Mouse (Mus musculus) liver, adult 2 months (tissue): ENCODE results near the gene Vmac.

ENCODE experiments used
- CTCF ChIP-seq: fragments of 200-500 bp; IDR thresholded peaks from 2 replicates; pipeline ENCODE4 v1.5.1; 2011; ENCODE audit warnings: low read depth, low read length, control low read depth
- POLR2A ChIP-seq: fragments of 200-500 bp; IDR thresholded peaks from 2 replicates; pipeline ENCODE4 v1.6.1; 2011; ENCODE audit warnings: low read length, control low read depth; ENCODE audit not compliant: insufficient read depth; ENCODE audit errors: extremely low read depth

- TF ChIP-seq POLR2A (no peak), CTCF (no peak)
Observed at GRCm38 (mm10) chr17:56728117-56728516, 10.3 kb upstream of the Vmac start.
